Mouse (Mus musculus): ENCODE measurements at regions not wholly inside any gene's neighbourhood (a gene's known extent, or its start where the extent isn't known, plus 50 kb on each side); places are given as distances from the start of the nearest gene placed in this dataset.

- Histone ChIP-seq H3K4me3 (ENCODE audit: insufficient read depth, poor library complexity, severe bottlenecking) (no peak overlapping the region), H3K79me3 (ENCODE audit: low read depth) (no peaks in the 10 kb centered on the region), H3K27me3 (ENCODE audit: control insufficient read depth, insufficient read depth, insufficient read length) (no peaks in the 10 kb centered on the region), H3ac (ENCODE audit: control insufficient read depth, insufficient read length, low read depth) (no peak overlapping the region), H3K79me2 (ENCODE audit: control insufficient read depth, insufficient read depth) (no peaks in the 10 kb centered on the region), H3K36me3 (ENCODE audit: control insufficient read depth, insufficient read depth) (no peaks in the 10 kb centered on the region)
- no peak for TF ChIP-seq FOSL1 (IDR thresholded peaks at IDR 0.05; ENCODE audit: insufficient read depth, low read length, poor library complexity, severe bottlenecking)
- TF ChIP-seq MYOG (IDR thresholded peaks at IDR 0.05; ENCODE audit: control insufficient read depth, extremely low read depth, insufficient read length) = no peak
- TF ChIP-seq MAX (IDR thresholded peaks at IDR 0.05) = no peak
- no peak for TF ChIP-seq USF1 (IDR thresholded peaks at IDR 0.05; ENCODE audit: low read depth)
- no peak for TF ChIP-seq CTCF (IDR thresholded peaks at IDR 0.05; ENCODE audit: control insufficient read depth, insufficient read depth, insufficient read length)
- no peak for TF ChIP-seq CEBPB (IDR thresholded peaks at IDR 0.05; ENCODE audit: low read depth)
- TF ChIP-seq MYOD1 (IDR thresholded peaks at IDR 0.05; ENCODE audit: control insufficient read depth, insufficient read length, low read depth) = no peak
Observed at GRCm38 (mm10) chr1:36008598-36008997, 59.6 kb upstream of the Hs6st1 start.

DNA sequence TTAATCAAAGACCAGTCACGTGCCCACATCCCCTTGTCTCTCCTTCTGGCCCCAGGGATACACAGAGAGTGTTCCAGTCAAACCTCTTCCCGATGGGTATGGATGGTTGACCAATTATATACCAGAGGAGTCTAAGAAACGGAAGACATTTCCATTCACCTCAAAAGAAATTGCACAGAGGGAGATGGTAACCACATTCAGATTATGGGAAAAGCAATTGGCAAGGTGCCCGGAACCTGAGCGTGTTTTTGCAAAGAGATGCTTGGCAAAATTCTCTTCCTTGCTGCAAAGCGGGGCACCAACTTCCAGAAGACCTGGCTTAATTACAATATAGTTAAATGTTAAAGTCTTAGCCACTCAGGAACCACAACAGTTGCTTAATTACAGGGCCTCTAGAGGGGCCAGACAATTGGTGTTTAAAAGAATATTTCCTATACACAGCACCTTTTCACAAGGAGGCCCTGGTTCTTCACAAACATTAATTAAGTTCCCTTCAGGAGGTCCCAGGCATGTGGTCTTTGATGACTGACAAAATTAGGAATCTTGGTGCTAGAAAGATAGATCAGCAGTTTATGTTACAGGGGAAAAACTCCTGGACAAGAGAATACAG lies 59.1 kb upstream of the Hs6st1 start:
- Histone ChIP-seq H3K36me3 (ENCODE audit: control insufficient read depth, insufficient read depth) (no peaks in the 10 kb centered on the region), H3ac (ENCODE audit: control insufficient read depth, insufficient read length, low read depth) (no peak overlapping the region), H3K79me2 (ENCODE audit: control insufficient read depth, insufficient read depth) (no peaks in the 10 kb centered on the region), H3K79me3 (ENCODE audit: low read depth) (no peaks in the 10 kb centered on the region), H3K27me3 (ENCODE audit: control insufficient read depth, insufficient read depth, insufficient read length) (no peaks in the 10 kb centered on the region), H3K4me3 (ENCODE audit: insufficient read depth, poor library complexity, severe bottlenecking) (no peak overlapping the region)
- TF ChIP-seq MYOG (IDR thresholded peaks at IDR 0.05; ENCODE audit: control insufficient read depth, extremely low read depth, insufficient read length) = no peak
- TF ChIP-seq MAX (IDR thresholded peaks at IDR 0.05) = no peak
- TF ChIP-seq MYOD1 (IDR thresholded peaks at IDR 0.05; ENCODE audit: control insufficient read depth, insufficient read length, low read depth) = no peak
- TF ChIP-seq CTCF (IDR thresholded peaks at IDR 0.05; ENCODE audit: control insufficient read depth, insufficient read depth, insufficient read length) = no peak
- no peak for TF ChIP-seq USF1 (IDR thresholded peaks at IDR 0.05; ENCODE audit: low read depth)
- no peak for TF ChIP-seq CEBPB (IDR thresholded peaks at IDR 0.05; ENCODE audit: low read depth)
- no peak for TF ChIP-seq FOSL1 (IDR thresholded peaks at IDR 0.05; ENCODE audit: insufficient read depth, low read length, poor library complexity, severe bottlenecking)

- TF ChIP-seq USF1 (IDR thresholded peaks at IDR 0.05; ENCODE audit: low read depth) = no peak
- no peak for TF ChIP-seq CEBPB (IDR thresholded peaks at IDR 0.05; ENCODE audit: low read depth)
- no peak for TF ChIP-seq MAX (IDR thresholded peaks at IDR 0.05)
- TF ChIP-seq CTCF (IDR thresholded peaks at IDR 0.05; ENCODE audit: control insufficient read depth, insufficient read depth, insufficient read length) = no peak
- TF ChIP-seq FOSL1 (IDR thresholded peaks at IDR 0.05; ENCODE audit: insufficient read depth, low read length, poor library complexity, severe bottlenecking) = no peak
- Histone ChIP-seq H3ac (ENCODE audit: control insufficient read depth, insufficient read length, low read depth) (no peak overlapping the region), H3K4me3 (ENCODE audit: insufficient read depth, poor library complexity, severe bottlenecking) (no peak overlapping the region), H3K79me2 (ENCODE audit: control insufficient read depth, insufficient read depth) (no peaks in the 10 kb centered on the region), H3K27me3 (ENCODE audit: control insufficient read depth, insufficient read depth, insufficient read length) (no peaks in the 10 kb centered on the region), H3K79me3 (ENCODE audit: low read depth) (no peaks in the 10 kb centered on the region), H3K36me3 (ENCODE audit: control insufficient read depth, insufficient read depth) (no peaks in the 10 kb centered on the region)
Observed at GRCm38 (mm10) chr1:36010151-36010550, 58.0 kb upstream of the Hs6st1 start.

GRCm38 (mm10) chr1:36010834-36011233 lies 57.4 kb upstream of the Hs6st1 start:
- TF ChIP-seq MYOD1 (IDR thresholded peaks at IDR 0.05; ENCODE audit: control insufficient read depth, insufficient read length, low read depth) = no peak
- no peak for TF ChIP-seq CTCF (IDR thresholded peaks at IDR 0.05; ENCODE audit: control insufficient read depth, insufficient read depth, insufficient read length)
- TF ChIP-seq USF1 (IDR thresholded peaks at IDR 0.05; ENCODE audit: low read depth) = no peak
- TF ChIP-seq FOSL1 (IDR thresholded peaks at IDR 0.05; ENCODE audit: insufficient read depth, low read length, poor library complexity, severe bottlenecking) = no peak
- no peak for TF ChIP-seq MAX (IDR thresholded peaks at IDR 0.05)
- TF ChIP-seq MYOG (IDR thresholded peaks at IDR 0.05; ENCODE audit: control insufficient read depth, extremely low read depth, insufficient read length) = no peak
- no peak for TF ChIP-seq CEBPB (IDR thresholded peaks at IDR 0.05; ENCODE audit: low read depth)

DNA sequence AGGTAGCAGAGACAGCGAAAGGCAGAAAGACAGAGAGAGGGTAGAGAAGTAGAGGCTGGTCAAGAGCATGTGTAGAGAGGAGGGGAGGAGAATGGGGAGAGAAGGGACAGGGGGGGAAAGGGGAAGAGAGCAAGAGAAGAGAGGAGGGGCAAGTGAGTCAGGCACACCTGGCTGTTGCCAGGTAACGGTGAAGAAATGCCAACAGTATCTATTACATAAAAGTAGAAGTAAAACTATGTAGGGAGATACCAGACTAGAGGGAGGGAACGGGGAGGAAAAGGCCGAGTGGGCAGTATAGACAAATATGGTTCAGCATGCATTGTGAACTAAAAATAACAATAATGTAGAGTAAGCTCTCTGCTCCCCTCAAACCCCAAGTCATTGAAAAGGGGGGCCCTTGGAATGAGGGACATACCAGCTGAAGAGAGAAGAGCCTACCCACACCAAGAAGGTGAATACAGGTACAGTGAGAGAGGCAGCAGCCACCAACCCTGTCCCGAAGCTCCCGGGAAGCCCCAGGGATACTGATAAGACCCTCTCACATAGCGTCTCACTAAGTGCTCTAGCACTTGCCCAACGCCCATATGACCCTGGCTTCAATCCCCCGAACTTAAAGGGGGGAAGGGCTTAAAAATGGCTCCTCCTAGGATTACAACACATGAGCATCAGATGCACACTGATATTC lies 56.0 kb upstream of the Hs6st1 start:
- H3K4me3 ChIP-seq (ENCODE audit: insufficient read depth, poor library complexity, severe bottlenecking) = no peak overlapping the region
- no peak overlapping the region for H3ac ChIP-seq (ENCODE audit: control insufficient read depth, insufficient read length, low read depth)
- TF ChIP-seq CEBPB (IDR thresholded peaks at IDR 0.05; ENCODE audit: low read depth) = no peak
- TF ChIP-seq MAX (IDR thresholded peaks at IDR 0.05) = no peak
- no peak for TF ChIP-seq USF1 (IDR thresholded peaks at IDR 0.05; ENCODE audit: low read depth)
- TF ChIP-seq MYOD1 (IDR thresholded peaks at IDR 0.05; ENCODE audit: control insufficient read depth, insufficient read length, low read depth) = no peak
- TF ChIP-seq MYOG (IDR thresholded peaks at IDR 0.05; ENCODE audit: control insufficient read depth, extremely low read depth, insufficient read length) = no peak
- TF ChIP-seq CTCF (IDR thresholded peaks at IDR 0.05; ENCODE audit: control insufficient read depth, insufficient read depth, insufficient read length) = no peak
- no peak for TF ChIP-seq FOSL1 (IDR thresholded peaks at IDR 0.05; ENCODE audit: insufficient read depth, low read length, poor library complexity, severe bottlenecking)
- H3K79me2 ChIP-seq (ENCODE audit: control insufficient read depth, insufficient read depth) = no peaks in the 10 kb centered on the region
- no peaks in the 10 kb centered on the region for H3K36me3 ChIP-seq (ENCODE audit: control insufficient read depth, insufficient read depth)
- no peaks in the 10 kb centered on the region for H3K27me3 ChIP-seq (ENCODE audit: control insufficient read depth, insufficient read depth, insufficient read length)
- H3K79me3 ChIP-seq (ENCODE audit: low read depth) = no peaks in the 10 kb centered on the region

More at GRCm38 (mm10) chr1:36010834-36011233, 57.4 kb upstream of the Hs6st1 start:
- Histone ChIP-seq H3K36me3 (ENCODE audit: control insufficient read depth, insufficient read depth) (no peaks in the 10 kb centered on the region), H3K79me2 (ENCODE audit: control insufficient read depth, insufficient read depth) (no peaks in the 10 kb centered on the region), H3K4me3 (ENCODE audit: insufficient read depth, poor library complexity, severe bottlenecking) (no peak overlapping the region), H3K27me3 (ENCODE audit: control insufficient read depth, insufficient read depth, insufficient read length) (no peaks in the 10 kb centered on the region), H3K79me3 (ENCODE audit: low read depth) (no peaks in the 10 kb centered on the region), H3ac (ENCODE audit: control insufficient read depth, insufficient read length, low read depth) (no peak overlapping the region)

Measured in C2C12 (cell line).